Mouse (Mus musculus): ENCODE data around the gene Msl3. TPM values are rescaled to one million over a fixed set of nuclear protein-coding genes. Genes with fewer than 3 reads are reported as not detected.
A peak's percentile ranks its signal among the peaks of the same experiment; 100 is the strongest.

Msl3 gene
- 12.8 TPM for polyA plus RNA-seq (2012; fragmentation: generic; extraction: Trizol)

DNA sequence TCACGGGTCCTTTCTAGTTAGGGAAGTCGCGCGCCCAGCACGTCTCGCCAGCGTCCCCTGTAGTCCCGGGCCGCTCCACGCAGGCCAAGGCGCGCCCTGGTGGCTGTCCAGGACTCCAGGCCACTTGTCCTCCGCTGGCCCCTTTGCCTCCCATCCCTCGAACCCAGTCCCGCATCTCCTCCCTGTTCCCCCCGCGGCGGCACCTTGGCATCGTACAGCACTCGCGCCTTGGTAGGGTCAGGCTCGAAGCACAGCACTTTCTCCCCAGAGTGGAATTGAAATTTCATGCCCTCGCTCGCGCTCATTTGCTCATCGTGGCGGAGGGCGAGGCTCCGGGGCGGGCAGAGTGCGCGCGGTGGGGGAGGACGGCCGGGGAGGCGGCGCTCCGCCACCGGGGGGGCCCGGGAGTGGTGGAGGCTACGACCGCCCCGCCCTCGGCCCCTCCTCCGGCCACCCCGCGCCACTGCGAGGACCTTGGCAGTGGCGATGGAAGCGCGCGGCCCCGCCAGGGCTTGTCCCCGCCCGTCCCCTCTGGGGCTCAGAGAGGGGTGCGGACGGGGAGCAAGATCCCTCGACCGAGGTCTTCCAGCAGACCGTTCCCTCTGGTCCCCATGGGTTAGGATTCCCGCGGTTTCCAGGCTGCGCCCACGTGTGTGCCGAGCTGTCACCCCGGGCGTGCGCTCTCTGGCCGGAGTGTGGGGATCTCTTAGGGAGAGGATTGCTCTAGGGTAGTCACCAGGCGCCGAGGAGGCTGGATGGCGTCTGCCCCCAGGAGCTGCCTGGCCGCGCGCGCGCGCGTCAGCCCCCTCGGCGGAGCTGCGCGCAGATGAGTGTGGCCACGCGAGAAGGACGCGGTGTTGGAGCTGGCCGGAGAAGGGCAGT lies at the start of gene Msl3:
TSS of gene Msl3 (minus strand) at position 374 of the 882 bp plus-strand sequence.
- Histone ChIP-seq H3K27me3 (ENCODE audit: control insufficient read depth, insufficient read depth, insufficient read length) (no peaks in the 10 kb centered on the region), H3K4me2 (ENCODE audit: low read depth) (peak within 1 kb of the TSS; percentile 82), H3K36me3 (ENCODE audit: control insufficient read depth, insufficient read depth) (no peaks in the 10 kb centered on the region), H3K4me3 (peak within 1 kb of the TSS; percentile 64), H3ac (ENCODE audit: control insufficient read depth, insufficient read length) (peak within 1 kb of the TSS; percentile 9), H3K79me2 (ENCODE audit: control insufficient read depth, insufficient read depth) (peaks cover 5% of the 10 kb centered on the region)
- TF ChIP-seq USF1 (IDR thresholded peaks at IDR 0.05; ENCODE audit: low read depth) = no peak
- TF ChIP-seq POLR2A (IDR thresholded peaks at IDR 0.05; ENCODE audit: insufficient read length, low read depth) = peak; percentile 77
- TF ChIP-seq CEBPB (IDR thresholded peaks at IDR 0.05; ENCODE audit: insufficient read depth, poor library complexity, severe bottlenecking) = no peak
- TF ChIP-seq POLR2AphosphoS2 (IDR thresholded peaks at IDR 0.05; ENCODE audit: insufficient read length, low read depth) = peak; percentile 60
- no peak for TF ChIP-seq MAX (IDR thresholded peaks at IDR 0.05; ENCODE audit: low read depth)

DNA sequence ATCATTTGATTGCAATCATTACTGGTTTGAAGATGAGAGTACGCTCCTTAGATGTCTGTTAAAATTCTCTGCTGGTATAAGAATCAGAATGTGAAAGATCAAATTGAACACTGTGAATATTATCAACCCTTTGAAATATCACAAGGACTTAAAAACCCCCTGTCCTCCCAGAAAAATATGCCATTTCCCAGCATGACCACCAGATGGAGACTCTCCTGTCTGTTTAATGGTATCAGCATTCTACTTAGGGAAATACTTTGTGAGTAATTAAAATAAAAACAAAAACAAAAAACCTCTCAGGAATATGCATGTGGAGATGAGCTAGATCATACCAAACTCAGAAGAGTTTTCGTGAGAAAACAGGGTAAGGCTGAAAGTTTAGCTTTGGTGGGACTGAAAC lies 44.3 kb upstream of the Msl3 start:
- no peaks in the 10 kb centered on the region for H3K27me3 ChIP-seq (ENCODE audit: control insufficient read depth, insufficient read depth, insufficient read length)
- H3K36me3 ChIP-seq (ENCODE audit: control insufficient read depth, insufficient read depth) = no peaks in the 10 kb centered on the region
- H3ac ChIP-seq (ENCODE audit: control insufficient read depth, insufficient read length) = no peak overlapping the region
- H3K4me2 ChIP-seq (ENCODE audit: low read depth) = no peak overlapping the region
- H3K4me3 ChIP-seq = no peak overlapping the region
- no peaks in the 10 kb centered on the region for H3K79me2 ChIP-seq (ENCODE audit: control insufficient read depth, insufficient read depth)
- no peak for TF ChIP-seq MYOD1 (IDR thresholded peaks at IDR 0.05; ENCODE audit: control insufficient read depth in 1 of 3, insufficient read length in 2 of 3, low read depth in 2 of 3)
- no peak for TF ChIP-seq POLR2A (IDR thresholded peaks at IDR 0.05; ENCODE audit: insufficient read length, low read depth)
- no peak for TF ChIP-seq SRF (IDR thresholded peaks at IDR 0.05; ENCODE audit: control insufficient read depth, insufficient read length, low read depth)
- TF ChIP-seq E2F4 (IDR thresholded peaks at IDR 0.05; ENCODE audit: insufficient read depth) = no peak
- TF ChIP-seq MAX (IDR thresholded peaks at IDR 0.05; ENCODE audit: low read depth) = no peak

DNA sequence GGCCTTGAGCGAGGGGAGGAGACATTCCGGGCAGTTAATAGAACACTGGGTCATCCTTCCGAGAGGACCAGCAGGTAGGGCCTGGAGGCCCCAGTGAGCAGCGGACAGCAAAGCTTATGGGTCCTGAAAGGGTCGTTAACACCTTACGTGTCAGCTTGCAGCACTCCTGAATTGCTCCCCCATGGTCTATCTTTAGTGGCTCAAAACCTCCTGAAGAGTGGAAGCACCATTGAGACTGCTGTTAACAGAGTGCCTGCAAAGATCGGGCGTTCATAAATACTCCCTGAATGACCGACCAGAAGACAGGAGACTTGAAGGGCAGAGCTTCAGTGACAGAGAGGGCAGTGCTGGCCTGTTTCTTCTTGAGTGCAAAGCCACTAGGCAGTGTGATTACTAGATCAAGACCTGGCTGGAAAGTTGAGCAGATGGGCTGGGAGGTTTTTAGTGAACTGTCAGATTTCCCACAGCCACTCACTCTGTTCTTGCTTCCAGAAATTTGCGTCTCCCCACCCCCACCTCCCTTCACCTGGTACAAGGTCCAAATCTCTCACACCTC lies 787 bp upstream of the Msl3 start:
- Histone ChIP-seq H3K27me3 (ENCODE audit: control insufficient read depth, insufficient read depth, insufficient read length) (no peaks in the 10 kb centered on the region), H3K4me2 (ENCODE audit: low read depth) (peak overlapping the region; percentile 66), H3K79me2 (ENCODE audit: control insufficient read depth, insufficient read depth) (peaks cover 5% of the 10 kb centered on the region), H3K36me3 (ENCODE audit: control insufficient read depth, insufficient read depth) (no peaks in the 10 kb centered on the region), H3ac (ENCODE audit: control insufficient read depth, insufficient read length) (peak overlapping the region; percentile 9), H3K4me3 (peak overlapping the region; percentile 64)
- no peak for TF ChIP-seq USF1 (IDR thresholded peaks at IDR 0.05; ENCODE audit: low read depth)
- TF ChIP-seq MYOG (IDR thresholded peaks at IDR 0.05; ENCODE audit: control insufficient read depth in 1 of 3, insufficient read depth in 1 of 3, insufficient read length in 2 of 3, low read depth in 2 of 3) = no peak
- TF ChIP-seq MAX (IDR thresholded peaks at IDR 0.05; ENCODE audit: low read depth) = no peak

DNA sequence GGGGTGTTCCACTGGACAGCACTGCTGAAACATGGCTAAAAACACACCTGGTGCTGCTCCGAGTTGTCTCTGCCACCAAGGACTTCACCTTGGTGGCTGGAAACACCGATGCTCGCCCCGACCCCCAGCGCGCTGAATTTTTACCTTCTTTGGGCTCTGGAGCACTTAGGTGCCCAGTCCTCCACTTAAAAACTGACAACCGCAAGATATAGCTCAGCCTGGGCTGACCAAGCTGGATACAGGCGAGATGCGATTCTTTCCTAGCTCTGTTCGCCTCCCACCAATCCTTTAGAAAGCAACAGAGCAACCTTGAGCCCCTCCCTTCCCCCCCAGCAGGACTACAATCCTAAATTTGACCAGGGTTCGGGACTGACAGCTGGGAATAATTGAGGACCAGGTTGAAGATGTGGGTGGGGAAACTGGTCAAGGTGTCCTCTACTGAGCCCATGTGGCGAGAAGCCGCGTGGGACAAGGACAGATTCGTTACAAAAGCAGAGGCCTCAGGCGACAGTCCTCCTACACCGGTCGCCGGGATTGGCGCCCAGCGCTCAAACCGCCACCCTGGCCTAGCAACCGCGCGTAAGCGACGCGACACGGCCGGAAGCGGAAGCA lies 679 bp downstream of the Msl3 start:
- Histone ChIP-seq H3K36me3 (ENCODE audit: control insufficient read depth, insufficient read depth) (no peaks in the 10 kb centered on the region), H3K79me2 (ENCODE audit: control insufficient read depth, insufficient read depth) (peaks cover 5% of the 10 kb centered on the region), H3ac (ENCODE audit: control insufficient read depth, insufficient read length) (peak overlapping the region; percentile 9), H3K4me3 (peak overlapping the region; percentile 64), H3K4me2 (ENCODE audit: low read depth) (peak overlapping the region; percentile 82), H3K27me3 (ENCODE audit: control insufficient read depth, insufficient read depth, insufficient read length) (no peaks in the 10 kb centered on the region)
- TF ChIP-seq E2F4 (IDR thresholded peaks at IDR 0.05; ENCODE audit: insufficient read depth) (peak; percentile 75), MAX (IDR thresholded peaks at IDR 0.05; ENCODE audit: low read depth) (no peak)

GRCm38 (mm10) chrX:168672425-168672824 lies 1.3 kb downstream of the Msl3 start:
- Histone ChIP-seq H3K27me3 (ENCODE audit: control insufficient read depth, insufficient read depth, insufficient read length) (no peaks in the 10 kb centered on the region), H3ac (ENCODE audit: control insufficient read depth, insufficient read length) (peak overlapping the region; percentile 9), H3K36me3 (ENCODE audit: control insufficient read depth, insufficient read depth) (no peaks in the 10 kb centered on the region), H3K4me3 (peak overlapping the region; percentile 64), H3K79me2 (ENCODE audit: control insufficient read depth, insufficient read depth) (peaks cover 5% of the 10 kb centered on the region), H3K4me2 (ENCODE audit: low read depth) (peak overlapping the region; percentile 82)
- no peak for TF ChIP-seq E2F4 (IDR thresholded peaks at IDR 0.05; ENCODE audit: insufficient read depth)
- TF ChIP-seq MAX (IDR thresholded peaks at IDR 0.05; ENCODE audit: low read depth) = no peak
- no peak for TF ChIP-seq MYOG (IDR thresholded peaks at IDR 0.05; ENCODE audit: control insufficient read depth in 1 of 3, insufficient read depth in 1 of 3, insufficient read length in 2 of 3, low read depth in 2 of 3)
- TF ChIP-seq TCF3 (IDR thresholded peaks at IDR 0.05; ENCODE audit: insufficient read length, low read depth) = no peak
- no peak for TF ChIP-seq CEBPB (IDR thresholded peaks at IDR 0.05; ENCODE audit: insufficient read depth, poor library complexity, severe bottlenecking)
- no peak for TF ChIP-seq MYOD1 (IDR thresholded peaks at IDR 0.05; ENCODE audit: control insufficient read depth in 1 of 3, insufficient read length in 2 of 3, low read depth in 2 of 3)
- TF ChIP-seq POLR2AphosphoS2 (IDR thresholded peaks at IDR 0.05; ENCODE audit: insufficient read length, low read depth) = no peak
- no peak for TF ChIP-seq SRF (IDR thresholded peaks at IDR 0.05; ENCODE audit: control insufficient read depth, insufficient read length, low read depth)
- TF ChIP-seq REST (IDR thresholded peaks at IDR 0.05; ENCODE audit: insufficient read depth, insufficient read length) = no peak
- TF ChIP-seq USF1 (IDR thresholded peaks at IDR 0.05; ENCODE audit: low read depth) = no peak
- TF ChIP-seq POLR2A (IDR thresholded peaks at IDR 0.05; ENCODE audit: insufficient read length, low read depth) = no peak
- no peak for TF ChIP-seq TCF12 (IDR thresholded peaks at IDR 0.05; ENCODE audit: insufficient read depth, poor library complexity, severe bottlenecking)
